Mouse (Mus musculus) liver, embryonic 15.5 days (tissue): ENCODE measurements at regions not wholly inside any gene's neighbourhood (a gene's known extent, or its start where the extent isn't known, plus 50 kb on each side); places are given as distances from the start of the nearest gene placed in this dataset.

ENCODE experiments used
- ATAC-seq: fragments of 200-750 bp; cut with Nextera tagmentation; 2 replicates; pipeline ENCODE4 v1.8.0; 2017; ENCODE audit warnings: moderate number of reproducible peaks, mild to moderate bottlenecking, moderate library complexity; ENCODE audit not compliant: insufficient read depth
- H3K27ac ChIP-seq: fragments of 300-500 bp; sonication (generic); replicated peaks from 2 replicates; pipeline ENCODE4 v1.5.1; 2015; ENCODE audit warnings: mild to moderate bottlenecking, inconsistent platforms
- H3K27me3 ChIP-seq: fragments of 300-500 bp; sonication (generic); 2 replicates; pipeline ENCODE4 v1.6.1; 2015; ENCODE audit warnings: mild to moderate bottlenecking, inconsistent platforms
- H3K36me3 ChIP-seq: fragments of 300-500 bp; sonication (generic); replicated peaks from 2 replicates; pipeline ENCODE4 v1.6.1; 2015; ENCODE audit warnings: moderate library complexity, mild to moderate bottlenecking, inconsistent platforms
- H3K4me1 ChIP-seq: fragments of 300-500 bp; sonication (generic); replicated peaks from 2 replicates; pipeline ENCODE4 v1.6.1; 2015; ENCODE audit warnings: inconsistent platforms
- H3K4me2 ChIP-seq: fragments of 300-500 bp; sonication (generic); 2 replicates; pipeline ENCODE4 v1.6.1; 2015; ENCODE audit warnings: moderate library complexity, mild to moderate bottlenecking, inconsistent platforms
- H3K4me3 ChIP-seq: fragments of 300-500 bp; sonication (generic); replicated peaks from 2 replicates; pipeline ENCODE4 v1.5.1; 2015; ENCODE audit warnings: mild to moderate bottlenecking, inconsistent platforms
- H3K9ac ChIP-seq: fragments of 300-500 bp; sonication (generic); 2 replicates; pipeline ENCODE4 v1.6.1; 2015; ENCODE audit warnings: moderate library complexity, mild to moderate bottlenecking, inconsistent platforms
- H3K9me3 ChIP-seq: fragments of 300-500 bp; sonication (generic); replicated peaks from 2 replicates; pipeline ENCODE4 v1.6.1; 2016; ENCODE audit warnings: inconsistent platforms
- WGBS: fragments of 180-500 bp; shearing (Covaris S2); methylation state at CpG from one replicate; pipeline ENCODE4 v1.1.7; 2015; ENCODE audit warnings: mixed read lengths; ENCODE audit not compliant: insufficient replicate concordance; 5-methylcytosine and 5-hydroxymethylcytosine counted together

DNA sequence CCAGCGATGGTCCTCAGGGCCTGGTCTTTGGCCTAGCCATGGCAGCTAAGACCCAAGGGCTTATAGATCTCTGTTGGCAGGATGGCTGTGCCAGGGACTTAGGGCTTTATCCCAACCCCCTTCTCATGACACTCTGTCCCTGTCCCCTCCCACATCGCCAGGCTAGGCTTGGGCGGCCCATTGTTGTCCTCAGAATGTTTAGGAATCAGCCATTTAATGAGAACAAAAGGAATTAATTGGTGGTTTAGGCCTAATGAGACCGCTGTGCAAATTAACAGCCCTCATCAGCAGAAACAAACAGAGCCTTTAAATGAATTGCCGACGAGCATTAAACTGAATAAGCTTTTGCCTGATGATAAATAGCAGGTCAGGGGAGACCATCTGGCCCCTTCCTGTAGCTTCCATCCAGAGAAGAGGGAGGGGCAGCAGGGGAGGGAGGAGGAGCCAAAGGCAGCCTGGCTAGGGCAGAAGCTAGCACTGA, 96.2 kb downstream of the Tle3 start:
- no peak overlapping the region for H3K4me3 ChIP-seq
- no peaks in the 10 kb centered on the region for H3K4me1 ChIP-seq
- no peak for ATAC-seq
- WGBS = 40% methylated on average over 6 of the region's 6 CpGs
- no peak overlapping the region for H3K27ac ChIP-seq
- no peaks in the 10 kb centered on the region for H3K36me3 ChIP-seq
- no peaks in the 10 kb centered on the region for H3K9me3 ChIP-seq
- H3K9ac ChIP-seq = no peak overlapping the region
- H3K27me3 ChIP-seq = no peaks in the 10 kb centered on the region; the same call in 1 of the 2 replicates
- no peak overlapping the region for H3K4me2 ChIP-seq
